Mouse (Mus musculus) G1E (cell line): Measurements from ENCODE around the gene Mpnd.

Experiments
- CTCF ChIP-seq: IDR thresholded peaks from 2 replicates; pipeline ENCODE4 v1.5.1; 2012; ENCODE audit warnings: low read depth, low read length, inconsistent platforms, mixed read lengths
- GATA1 ChIP-seq: IDR thresholded peaks from 2 replicates; pipeline ENCODE4 v1.6.1; 2012; ENCODE audit warnings: borderline replicate concordance, low read length, inconsistent platforms, mixed read lengths
- POLR2AphosphoS5 ChIP-seq: IDR thresholded peaks from 2 replicates; pipeline ENCODE4 v1.6.1; 2012; ENCODE audit warnings: low read depth, low read length, inconsistent platforms; ENCODE audit not compliant: insufficient replicate concordance

- TF ChIP-seq CTCF, result no peak
- TF ChIP-seq GATA1, result no peak
- TF ChIP-seq POLR2AphosphoS5, result no peak
These were observed 42.3 kb upstream of the Mpnd start for GRCm38 (mm10) chr17:55963171-55963570.
